Mouse (Mus musculus) testis, adult 2 months (tissue): ENCODE measurements around the gene Ldlrad3.

Experiments used
- CTCF ChIP-seq: fragments of 200-500 bp; IDR thresholded peaks from 2 replicates; pipeline ENCODE4 v1.5.1; 2012; ENCODE audit warnings: low read depth, mild to moderate bottlenecking, inconsistent platforms, low read length, moderate library complexity; ENCODE audit not compliant: control insufficient read depth, insufficient read depth, insufficient replicate concordance
- POLR2A ChIP-seq: fragments of 200-500 bp; IDR thresholded peaks from 2 replicates; pipeline ENCODE4 v1.6.1; 2012; ENCODE audit warnings: low read depth, mild to moderate bottlenecking, inconsistent platforms, low read length, moderate library complexity; ENCODE audit not compliant: control insufficient read depth

DNA sequence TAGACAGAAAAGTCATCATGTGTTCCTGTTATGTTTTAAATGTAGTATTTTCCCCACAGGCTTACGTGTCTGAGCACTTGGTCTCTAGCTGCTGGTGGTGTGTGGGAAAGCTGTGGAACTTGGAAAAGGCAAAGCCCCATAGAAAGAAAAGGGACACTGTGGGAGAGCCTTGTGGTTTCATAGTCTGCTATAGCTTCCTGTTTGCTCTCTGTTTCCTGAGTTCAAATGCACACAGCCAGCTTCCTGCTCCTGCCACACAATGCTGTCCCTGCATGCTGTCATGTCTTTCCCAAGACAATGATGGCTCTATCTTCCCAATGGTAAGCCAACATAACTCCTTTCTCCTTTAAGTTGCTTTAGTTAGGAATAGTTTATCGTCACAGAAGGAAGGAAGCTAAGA is 194.5 kb downstream of the Ldlrad3 start:
- no peak for TF ChIP-seq CTCF
- no peak for TF ChIP-seq POLR2A
